Mouse (Mus musculus) liver, adult 2 months (tissue): ENCODE results near the gene Sp1.

Experiments
- CTCF ChIP-seq: fragments of 200-500 bp; IDR thresholded peaks from 2 replicates; pipeline ENCODE4 v1.5.1; 2011; ENCODE audit warnings: low read depth, low read length, control low read depth
- POLR2A ChIP-seq: fragments of 200-500 bp; IDR thresholded peaks from 2 replicates; pipeline ENCODE4 v1.6.1; 2011; ENCODE audit warnings: low read length, control low read depth; ENCODE audit not compliant: insufficient read depth; ENCODE audit errors: extremely low read depth

DNA sequence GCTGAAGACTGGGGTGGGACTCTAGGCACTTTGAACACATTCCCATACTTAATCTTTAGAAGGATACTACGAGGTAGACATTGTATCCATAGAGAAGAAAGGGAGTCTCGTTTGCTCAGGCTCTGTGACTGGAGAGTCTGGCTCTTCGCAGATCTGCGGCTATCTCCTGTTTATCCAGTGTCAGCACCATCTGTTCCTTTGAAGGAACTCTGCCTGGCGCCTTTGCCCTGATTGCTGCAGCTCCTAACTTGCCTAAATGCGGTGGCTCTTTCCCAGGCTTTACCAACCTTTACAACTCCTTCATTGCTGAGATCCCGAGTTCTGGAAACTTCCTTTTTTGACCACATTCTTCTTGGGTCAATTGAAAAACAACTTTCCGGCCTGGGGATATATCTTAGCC, 43.4 kb downstream of the Sp1 start:
- TF ChIP-seq POLR2A: no peak
- TF ChIP-seq CTCF: no peak
